23 mouse cellular contexts compared by ENCODE assay signal in genomic region chr19:59831304-59831703, GRCm38 (mm10).
DNase-seq lines count a peak whose midpoint lies in the region; ATAC-seq lines count a peak whose summit lies in the region.
"Had no signal": no experiment of that assay in that cellular context is flagged by ENCODE, and none has a peak within 500 bp of the region (broad histone marks: within the 10 kb centered on the region; RNA-seq: fewer than 3 reads in every experiment).

No protein-coding gene starts in this region.

- WGBS in limb, embryonic 13.5 days = 55% methylated on average over 4 of the region's 4 CpGs
- WGBS in limb, embryonic 10.5 days = 58% methylated on average over 4 of the region's 4 CpGs
- WGBS in liver, embryonic 12.5 days (ENCODE audit: insufficient replicate concordance) = 53% methylated on average over 4 of the region's 4 CpGs

- peak overlapping the region; percentile 39; the same call in 1 of the 2 replicates for H3K27ac ChIP-seq in limb, embryonic 13.5 days
- no peak overlapping the region for H3K27ac ChIP-seq in limb, embryonic 10.5 days
- no peak overlapping the region for H3K27ac ChIP-seq in liver, embryonic 12.5 days
- H3K27ac ChIP-seq: embryonic facial prominence, embryonic 10.5 days; embryonic facial prominence, embryonic 12.5 days; forebrain, embryonic 10.5 days; forebrain, embryonic 12.5 days had no signal

- no peaks in the 10 kb centered on the region for H3K9me3 ChIP-seq in limb, embryonic 13.5 days
- no peaks in the 10 kb centered on the region for H3K9me3 ChIP-seq in limb, embryonic 10.5 days (replicated peaks)
- no peaks in the 10 kb centered on the region for H3K9me3 ChIP-seq in liver, embryonic 12.5 days (replicated peaks)
- H3K9me3 ChIP-seq: embryonic facial prominence, embryonic 10.5 days; embryonic facial prominence, embryonic 12.5 days; forebrain, embryonic 10.5 days; forebrain, embryonic 12.5 days had no signal

- no peak overlapping the region for H3K4me3 ChIP-seq in limb, embryonic 13.5 days
- no peak overlapping the region for H3K4me3 ChIP-seq in limb, embryonic 10.5 days
- H3K4me3 ChIP-seq in liver, embryonic 12.5 days = no peak overlapping the region
- H3K4me3 ChIP-seq: embryonic facial prominence, embryonic 10.5 days; embryonic facial prominence, embryonic 12.5 days; erythroblast, embryonic 14.5 days; forebrain, embryonic 10.5 days; forebrain, embryonic 12.5 days had no signal

- no peaks in the 10 kb centered on the region for H3K27me3 ChIP-seq in limb, embryonic 13.5 days
- no peaks in the 10 kb centered on the region for H3K27me3 ChIP-seq in limb, embryonic 10.5 days (ENCODE audit: low read depth, poor library complexity, severe bottlenecking)
- no peaks in the 10 kb centered on the region for H3K27me3 ChIP-seq in liver, embryonic 12.5 days (replicated peaks)
- H3K27me3 ChIP-seq: embryonic facial prominence, embryonic 12.5 days; forebrain, embryonic 12.5 days had no signal

- no peak for ATAC-seq in limb, embryonic 13.5 days (ENCODE audit: low FRiP score, low read depth)
- ATAC-seq in megakaryocyte progenitor cell, adult 5-6 weeks (replicated peaks; ENCODE audit: poor library complexity) = peak; percentile 50; the same call in 1 of the 2 replicates
- no peak for ATAC-seq in liver, embryonic 12.5 days
- ATAC-seq: forebrain, embryonic 14.5 days; forebrain, embryonic 16.5 days had no signal

- peaks cover 22% of the 10 kb centered on the region for H3K4me1 ChIP-seq in limb, embryonic 13.5 days
- H3K4me1 ChIP-seq in limb, embryonic 10.5 days = peaks cover 12% of the 10 kb centered on the region
- no peaks in the 10 kb centered on the region for H3K4me1 ChIP-seq in liver, embryonic 12.5 days
- H3K4me1 ChIP-seq: embryonic facial prominence, embryonic 10.5 days; embryonic facial prominence, embryonic 12.5 days; forebrain, embryonic 10.5 days; forebrain, embryonic 12.5 days had no signal

- no peak for DNase-seq in limb, embryonic 10.5 days (ENCODE audit: low spot score)
- DNase-seq in 416B (ENCODE audit: low read depth) = peak; percentile 18
- peak; percentile 49 for DNase-seq in forelimb bud, embryonic 11.5 days (ENCODE audit: low read depth, low spot score)
- DNase-seq in natural killer cell, adult 2 months (ENCODE audit: low spot score in 2 of 2) = no peak
- DNase-seq: adrenal gland, adult 2 months; adrenal gland, postnatal 10 days; adrenal gland, postnatal 25 days; cerebellum, adult 11 months; cerebellum, adult 18-20 months; cerebellum, adult 8-10 months; cerebellum, adult 9-11 months; cerebellum, postnatal 14 days; cerebellum, postnatal 36 days had no signal

- H3K36me3 ChIP-seq in limb, embryonic 13.5 days = no peaks in the 10 kb centered on the region
- no peaks in the 10 kb centered on the region for H3K36me3 ChIP-seq in limb, embryonic 10.5 days
- no peaks in the 10 kb centered on the region for H3K36me3 ChIP-seq in liver, embryonic 12.5 days
- H3K36me3 ChIP-seq: embryonic facial prominence, embryonic 10.5 days; embryonic facial prominence, embryonic 12.5 days; forebrain, embryonic 10.5 days; forebrain, embryonic 12.5 days had no signal

- H3K9ac ChIP-seq in limb, embryonic 13.5 days = no peak overlapping the region
- no peak overlapping the region for H3K9ac ChIP-seq in liver, embryonic 12.5 days
- H3K9ac ChIP-seq: embryonic facial prominence, embryonic 12.5 days; forebrain, embryonic 12.5 days had no signal

- no peak overlapping the region for H3K4me2 ChIP-seq in limb, embryonic 13.5 days (replicated peaks)
- no peak overlapping the region for H3K4me2 ChIP-seq in liver, embryonic 12.5 days
- H3K4me2 ChIP-seq: embryonic facial prominence, embryonic 12.5 days; forebrain, embryonic 12.5 days had no signal

Comparison
In these comparisons a context has a peak if more than half of its experiments do, and no peak if none do; other contexts are left out.
1. DNase-seq: peak in 416B (single experiment) and forelimb bud, embryonic 11.5 days (single experiment); none in limb, embryonic 10.5 days (single experiment) and natural killer cell, adult 2 months (0 of 2).